Mouse (Mus musculus) heart, postnatal 0 days (tissue): ENCODE measurements around the gene Tbx6.

Experiments used
- CTCF ChIP-seq: IDR thresholded peaks from 2 replicates; pipeline ENCODE4 v1.5.1; 2016; ENCODE audit warnings: antibody characterized with exemption, control low read depth, low read depth
- EP300 ChIP-seq: IDR thresholded peaks from 2 replicates; pipeline ENCODE4 v1.6.1; 2016; ENCODE audit warnings: antibody characterized with exemption, low read depth

- TF ChIP-seq CTCF (peak; percentile 65), EP300 (no peak)
These were observed 22.1 kb upstream of the Tbx6 start, which contains the start of gene Mapk3 for GRCm38 (mm10) chr7:126759050-126759671.
